8 mouse cellular contexts compared by ENCODE assay signal in genomic region chr5:32134051-32134732, GRCm38 (mm10). TPM values are rescaled to one million over a fixed set of nuclear protein-coding genes. Genes with fewer than 3 reads are reported as not detected.
DNase-seq lines count a peak whose midpoint lies in the region; ATAC-seq and TF ChIP-seq lines count a peak whose summit lies in the region.

No protein-coding gene starts in this region.

- TF ChIP-seq CTCF in layer of hippocampus, adult 2 months (conservative IDR thresholded peaks at IDR 0.05) = no peak
- TF ChIP-seq CTCF in liver, postnatal 0 days (IDR thresholded peaks at IDR 0.05; ENCODE audit: low read depth) = no peak
- no peak for TF ChIP-seq CTCF in olfactory bulb, adult 2 months (IDR thresholded peaks at IDR 0.05; ENCODE audit: insufficient read depth, low read depth, low read length)

- 0 out of 2 replicates have a peak, but pooled peaks have one; percentile 4 for ATAC-seq in intestine, embryonic 16.5 days
- ATAC-seq in liver, postnatal 0 days = no peak

- 4% methylated on average over 21 of the region's 21 CpGs for WGBS in intestine, embryonic 16.5 days
- 2% methylated on average over 21 of the region's 21 CpGs for WGBS in liver, postnatal 0 days (ENCODE audit: insufficient replicate concordance)
- WGBS in olfactory bulb, adult 2 months = 5% methylated on average over 21 of the region's 21 CpGs

- H3K4me2 ChIP-seq in intestine, embryonic 16.5 days (ENCODE audit: low read depth, low read length) = peak overlapping the region; percentile 66
- H3K4me2 ChIP-seq in liver, postnatal 0 days (ENCODE audit: low read depth, low read length) = peak overlapping the region; percentile 87

- no peak for DNase-seq in layer of hippocampus, adult 2 months (ENCODE audit: low spot score in 2 of 2)
- no peak for DNase-seq in layer of hippocampus, adult 11-12 months (ENCODE audit: low spot score)
- peak; percentile 53 to 69 for DNase-seq in adrenal gland, postnatal 36 days
- DNase-seq in gastrocnemius, adult 8-10 months (ENCODE audit: low spot score in 2 of 2) = peak; percentile 34 to 38
- no peak for DNase-seq in liver, postnatal 0 days
- no peak for DNase-seq in ovary, postnatal 10 days (ENCODE audit: low spot score)

- no peaks in the 10 kb centered on the region for H3K9me3 ChIP-seq in intestine, embryonic 16.5 days (ENCODE audit: control insufficient read depth, low read length)
- H3K9me3 ChIP-seq in liver, postnatal 0 days (ENCODE audit: low read length) = no peaks in the 10 kb centered on the region

- no peaks in the 10 kb centered on the region for H3K27me3 ChIP-seq in intestine, embryonic 16.5 days (replicated peaks; ENCODE audit: control insufficient read depth, insufficient read depth, low read length)
- peaks cover 44% of the 10 kb centered on the region for H3K27me3 ChIP-seq in liver, postnatal 0 days (ENCODE audit: insufficient read depth, low read length)

- H3K4me1 ChIP-seq in intestine, embryonic 16.5 days (ENCODE audit: control insufficient read depth, insufficient read depth, low read length) = peaks cover 24% of the 10 kb centered on the region
- peaks cover 17% of the 10 kb centered on the region for H3K4me1 ChIP-seq in liver, postnatal 0 days (ENCODE audit: insufficient read depth)
- H3K4me1 ChIP-seq in olfactory bulb, adult 2 months (ENCODE audit: control insufficient read depth, insufficient read depth, low read length) = peaks cover 14% of the 10 kb centered on the region; the same call in 1 of the 2 replicates

- no peak for TF ChIP-seq POLR2A in olfactory bulb, adult 2 months (IDR thresholded peaks at IDR 0.05; ENCODE audit: insufficient read depth, low read depth, low read length)

- peak overlapping the region; percentile 88 for H3K9ac ChIP-seq in intestine, embryonic 16.5 days (ENCODE audit: low read depth, low read length)
- no peak overlapping the region for H3K9ac ChIP-seq in liver, postnatal 0 days (replicated peaks)

- TF ChIP-seq EP300 in liver, postnatal 0 days (IDR thresholded peaks at IDR 0.05; ENCODE audit: low read depth) = 0 out of 2 replicates have a peak, but pooled peaks have one; percentile 1

- H3K4me3 ChIP-seq in layer of hippocampus, adult 2 months = peak overlapping the region; percentile 86
- peak overlapping the region; percentile 86 for H3K4me3 ChIP-seq in intestine, embryonic 16.5 days (ENCODE audit: low read length)
- H3K4me3 ChIP-seq in liver, postnatal 0 days (ENCODE audit: low read depth, low read length) = peak overlapping the region; percentile 78
- H3K4me3 ChIP-seq in olfactory bulb, adult 2 months (ENCODE audit: insufficient read depth, low read depth, low read length) = peak overlapping the region; percentile 42

- peak overlapping the region; percentile 99 for H3K27ac ChIP-seq in layer of hippocampus, adult 2 months
- peak overlapping the region; percentile 100 for H3K27ac ChIP-seq in intestine, embryonic 16.5 days (ENCODE audit: low read length)
- H3K27ac ChIP-seq in liver, postnatal 0 days (ENCODE audit: low read depth) = peak overlapping the region; percentile 98
- peak overlapping the region; percentile 78 for H3K27ac ChIP-seq in olfactory bulb, adult 2 months (ENCODE audit: insufficient read depth, low read depth, low read length)

- no peaks in the 10 kb centered on the region for H3K36me3 ChIP-seq in intestine, embryonic 16.5 days (ENCODE audit: control insufficient read depth, insufficient read depth, low read length)
- H3K36me3 ChIP-seq in liver, postnatal 0 days (replicated peaks; ENCODE audit: insufficient read depth, low read length) = no peaks in the 10 kb centered on the region

RNA-seq across cellular contexts. Expression of gene Fosl2, which starts 1.4 kb away (rescaled TPM):
- 10 to 100 TPM; 52.1 to 52.5 TPM for total RNA-seq in layer of hippocampus, adult 2 months (2021)
- total RNA-seq in adrenal gland, postnatal 36 days (2021) = 100 to 1,000 TPM; 450 to 501 TPM
- 10 to 100 TPM in 3 of 4 experiments, 1 to 10 TPM in 1; 9.8 to 11.3 (median 10.6) TPM for total RNA-seq in gastrocnemius, adult 8-10 months (2022)
- 5.7 and 6.5 TPM in 2 replicates for polyA plus RNA-seq in intestine, embryonic 16.5 days (2015; fragmentation: Nextera tagmentation; extraction: Ambion mirVana)
- polyA plus RNA-seq in liver, postnatal 0 days (2015; fragmentation: Nextera tagmentation; extraction: Ambion mirVana) = 0.92 and 0.95 TPM in 2 replicates
- polyA plus RNA-seq in olfactory bulb, adult 2 months (2012; ENCODE audit: insufficient read depth, insufficient read length, low replicate concordance, missing spikeins) = not detected in 2 replicates

Comparison
In these comparisons a context has a peak if more than half of its experiments do, and no peak if none do; other contexts are left out.
1. DNase-seq: peak in adrenal gland, postnatal 36 days (2 of 2) and gastrocnemius, adult 8-10 months (2 of 2); none in layer of hippocampus, adult 2 months (0 of 2), layer of hippocampus, adult 11-12 months (single experiment), liver, postnatal 0 days (single experiment) and ovary, postnatal 10 days (single experiment).
2. RNA of gene Fosl2, which starts 1.4 kb away (total RNA-seq): 450 to 501 TPM in adrenal gland, postnatal 36 days; 52.1 to 52.5 TPM in layer of hippocampus, adult 2 months and 9.8 to 11.3 TPM in gastrocnemius, adult 8-10 months; every median in the first group is over 4 times any median in the second.
3. Peak in every context shown above with its lines, with median percentiles within 50 percentile points of each other: H3K27ac ChIP-seq and H3K4me3 ChIP-seq.